Mouse (Mus musculus) inflammation-experienced regulatory T-cells, adult 6 months (primary cell): ENCODE data around the gene Pcgf1. TPM values are rescaled to one million over a fixed set of nuclear protein-coding genes. Genes with fewer than 3 reads are reported as not detected.

Source experiments
- ATAC-seq: one replicate; pipeline ENCODE4 v1.8.0; 2017
- polyA plus RNA-seq, 3 experiments: library from polyadenylated mRNA; unstranded; fragments of 100-300 nt; shearing (Covaris generic); gene quantifications; one replicate each; pipeline ENCODE4 v1.2.1; 2017

Gene Pcgf1
- polyA plus RNA-seq, 3 experiments from 2014 or later: 37.0 to 49.3 (median 49.1) TPM

DNA sequence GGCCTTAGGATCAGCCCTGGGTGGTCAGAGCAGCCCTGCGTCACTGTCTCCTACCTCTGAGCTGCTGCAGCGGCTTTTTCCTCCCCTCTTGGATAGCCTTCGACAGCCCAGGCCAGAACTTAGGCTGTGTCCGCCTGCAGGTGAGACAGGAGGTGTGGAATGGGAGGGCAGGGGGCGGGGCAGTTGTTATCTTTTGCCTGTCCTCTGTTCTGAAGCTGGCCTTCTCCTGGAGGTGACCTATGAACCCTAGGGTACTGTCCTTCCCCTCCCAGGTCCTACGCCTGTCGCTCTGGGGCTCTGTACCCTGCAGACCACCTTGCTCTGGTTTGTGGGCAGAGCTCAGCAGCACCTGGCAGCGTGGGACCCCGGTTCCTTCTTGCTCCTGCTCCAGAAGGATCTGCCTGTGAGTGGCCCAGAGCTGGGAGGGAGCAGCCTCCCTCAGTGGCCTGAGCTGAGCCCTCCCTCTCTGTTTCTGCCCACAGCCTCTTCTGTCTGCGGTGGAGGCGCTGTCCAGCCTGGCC is 25.5 kb downstream of the Pcgf1 start:
- no peak for ATAC-seq

- ATAC-seq: no peak
Observed at GRCm38 (mm10) chr6:83104158-83104557, 26.5 kb downstream of the Pcgf1 start.

DNA sequence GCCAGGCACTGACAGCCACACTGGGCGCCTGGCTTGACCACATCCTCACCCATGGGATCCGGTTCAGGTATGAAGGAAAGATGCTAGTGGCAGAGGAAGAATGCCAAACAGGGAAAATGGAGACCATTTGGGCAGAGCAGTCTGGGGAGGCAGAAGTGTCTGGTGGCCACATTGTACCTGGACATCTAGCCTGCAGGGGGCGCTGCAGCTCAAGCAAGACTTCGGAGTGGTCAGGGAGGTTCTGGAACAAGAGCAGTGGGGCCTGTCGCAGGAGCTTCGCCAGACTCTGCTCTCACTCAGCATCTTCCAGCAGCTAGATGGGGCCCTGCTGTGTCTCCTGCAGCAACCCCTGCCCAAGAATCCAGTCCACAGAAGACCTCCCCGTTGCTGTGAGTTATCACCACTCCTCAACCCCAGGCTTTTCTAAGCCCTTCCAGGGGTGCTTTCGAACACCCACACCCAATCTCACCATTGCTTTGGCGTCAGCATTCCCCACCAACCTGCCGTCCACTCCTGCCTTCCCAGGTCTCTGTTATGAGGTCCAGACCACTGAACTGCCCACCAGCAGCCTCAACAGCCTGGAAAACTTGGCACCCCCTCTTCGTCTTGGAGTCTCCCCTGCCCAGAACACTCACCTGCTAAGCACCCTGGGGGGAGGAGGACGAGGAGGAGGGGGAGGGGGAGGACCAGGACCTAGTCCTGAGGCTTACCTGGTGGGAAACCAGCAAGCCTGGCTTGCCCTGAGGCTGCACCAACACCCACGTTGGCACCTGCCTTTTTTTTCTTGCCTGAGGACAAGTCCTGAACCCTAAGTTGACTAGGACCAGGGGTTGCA is 30.1 kb downstream of the Pcgf1 start:
- peak; percentile 53 for ATAC-seq

- ATAC-seq: peak; percentile 75
Observed at GRCm38 (mm10) chr6:83108762-83109668, 31.3 kb downstream of the Pcgf1 start, which contains the start of gene Mrpl53. Gene Mrpl53 (plus strand): TSS chr6:83109040.

GRCm38 (mm10) chr6:83111510-83112136 is 34.0 kb downstream of the Pcgf1 start:
- no peak for ATAC-seq

GRCm38 (mm10) chr6:83115011-83115671 is 37.5 kb downstream of the Pcgf1 start, which contains the start of gene Mogs:
Gene Mogs (plus strand): TSS chr6:83115496.
- peak; percentile 86 for ATAC-seq

DNA sequence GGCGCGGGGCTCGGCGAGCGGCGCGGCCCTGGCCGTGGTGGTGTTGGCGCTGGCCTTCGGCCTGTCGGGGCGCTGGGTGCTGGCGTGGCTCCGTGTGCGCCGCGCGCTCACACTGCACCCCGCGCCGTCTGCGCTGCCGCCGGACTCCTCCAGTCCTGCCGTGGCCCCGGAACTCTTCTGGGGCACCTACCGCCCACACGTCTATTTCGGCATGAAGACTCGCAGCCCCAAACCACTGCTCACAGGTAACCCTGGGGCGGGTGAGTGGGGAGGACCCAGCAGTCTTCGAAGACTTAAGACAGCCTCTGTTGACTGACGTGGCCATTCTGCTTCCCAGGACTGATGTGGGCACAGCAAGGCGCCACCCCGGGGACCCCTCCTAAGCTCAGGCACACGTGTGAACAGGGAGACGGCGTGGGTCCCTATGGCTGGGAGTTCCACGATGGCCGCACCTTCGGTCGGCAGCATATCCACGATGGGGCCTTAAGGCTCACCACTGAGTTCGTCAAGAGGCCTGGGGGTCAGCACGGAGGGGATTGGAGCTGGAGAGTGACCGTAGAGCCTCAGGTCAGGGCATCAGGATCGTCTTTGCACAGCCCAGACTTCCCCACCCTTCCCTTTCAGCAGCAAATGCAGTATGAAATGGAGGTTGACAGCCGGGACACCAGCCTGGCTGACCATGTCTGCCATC is 38.2 kb downstream of the Pcgf1 start:
- ATAC-seq: peak; percentile 67

DNA sequence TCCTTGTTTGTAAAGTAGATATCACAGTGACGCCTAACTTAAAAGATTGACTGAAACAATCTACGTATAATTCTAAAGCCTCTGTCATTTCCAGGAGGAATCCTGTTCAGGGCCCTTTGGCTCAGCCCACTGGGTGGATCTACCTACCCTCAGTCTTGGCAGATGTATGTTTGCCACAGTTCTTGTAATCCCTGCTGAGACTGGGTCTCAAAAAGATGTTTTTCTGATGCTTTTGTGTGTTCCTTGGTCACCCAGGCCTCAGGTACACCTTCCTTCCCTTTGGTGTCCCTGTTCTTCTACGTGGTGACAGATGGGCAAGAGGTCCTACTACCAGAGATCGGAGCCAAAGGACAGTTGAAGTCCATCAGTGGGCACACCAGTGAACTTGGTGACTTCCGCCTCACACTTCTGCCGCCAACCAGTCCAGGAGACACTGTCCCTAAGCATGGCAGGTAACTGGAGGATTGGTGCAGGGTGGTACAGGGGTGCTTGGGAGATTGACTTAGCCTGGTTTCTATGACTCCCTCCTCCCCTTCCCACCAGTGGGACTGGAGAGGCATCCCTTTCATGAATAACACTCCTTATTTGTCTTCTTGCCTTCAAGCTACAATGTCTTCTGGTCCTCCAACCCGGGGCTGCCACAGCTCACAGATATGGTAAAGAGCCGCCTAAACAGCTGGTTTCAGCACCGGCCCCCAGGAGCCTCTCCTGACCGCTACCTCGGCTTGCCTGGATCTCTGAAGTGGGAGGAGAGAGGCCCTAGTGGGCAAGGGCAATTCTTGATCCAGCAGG is 38.9 kb downstream of the Pcgf1 start:
- no peak for ATAC-seq

DNA sequence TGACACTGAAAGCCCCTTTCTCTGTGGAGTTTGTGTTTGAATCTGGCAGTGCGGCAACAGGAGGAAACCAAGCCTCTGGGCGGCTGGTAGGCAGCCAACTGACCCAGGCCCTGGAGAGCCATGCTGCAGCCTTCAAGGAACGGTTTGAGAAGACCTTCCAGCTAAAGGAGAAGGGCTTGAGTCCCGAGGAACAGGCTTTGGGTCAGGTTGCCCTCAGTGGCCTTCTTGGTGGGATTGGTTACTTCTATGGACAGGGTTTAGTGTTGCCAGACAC is 39.4 kb downstream of the Pcgf1 start:
- no peak for ATAC-seq

- no peak for ATAC-seq
Observed at GRCm38 (mm10) chr6:83117616-83118015, 39.9 kb downstream of the Pcgf1 start.

DNA sequence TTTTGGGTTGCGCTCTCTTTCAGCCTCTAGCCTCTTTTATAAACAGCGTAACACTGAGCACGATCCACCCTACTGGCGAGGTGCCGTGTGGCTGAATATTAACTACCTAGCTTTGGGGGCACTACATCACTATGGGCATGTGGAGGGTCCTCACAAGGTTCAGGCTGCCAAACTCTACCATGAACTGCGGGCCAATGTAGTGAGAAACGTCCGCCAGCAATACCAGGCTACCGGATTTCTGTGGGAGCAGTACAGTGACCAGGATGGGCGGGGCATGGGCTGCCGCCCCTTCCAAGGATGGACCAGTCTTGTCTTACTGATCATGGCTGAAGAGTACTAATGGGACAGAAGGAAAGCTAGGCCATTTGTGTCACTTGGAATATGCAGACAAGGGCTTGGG is 40.7 kb downstream of the Pcgf1 start:
- no peak for ATAC-seq

- ATAC-seq: no peak
Observed at GRCm38 (mm10) chr6:83118825-83119733, 41.4 kb downstream of the Pcgf1 start.

- ATAC-seq: no peak
Observed at GRCm38 (mm10) chr6:83119734-83120051, 42.0 kb downstream of the Pcgf1 start.

DNA sequence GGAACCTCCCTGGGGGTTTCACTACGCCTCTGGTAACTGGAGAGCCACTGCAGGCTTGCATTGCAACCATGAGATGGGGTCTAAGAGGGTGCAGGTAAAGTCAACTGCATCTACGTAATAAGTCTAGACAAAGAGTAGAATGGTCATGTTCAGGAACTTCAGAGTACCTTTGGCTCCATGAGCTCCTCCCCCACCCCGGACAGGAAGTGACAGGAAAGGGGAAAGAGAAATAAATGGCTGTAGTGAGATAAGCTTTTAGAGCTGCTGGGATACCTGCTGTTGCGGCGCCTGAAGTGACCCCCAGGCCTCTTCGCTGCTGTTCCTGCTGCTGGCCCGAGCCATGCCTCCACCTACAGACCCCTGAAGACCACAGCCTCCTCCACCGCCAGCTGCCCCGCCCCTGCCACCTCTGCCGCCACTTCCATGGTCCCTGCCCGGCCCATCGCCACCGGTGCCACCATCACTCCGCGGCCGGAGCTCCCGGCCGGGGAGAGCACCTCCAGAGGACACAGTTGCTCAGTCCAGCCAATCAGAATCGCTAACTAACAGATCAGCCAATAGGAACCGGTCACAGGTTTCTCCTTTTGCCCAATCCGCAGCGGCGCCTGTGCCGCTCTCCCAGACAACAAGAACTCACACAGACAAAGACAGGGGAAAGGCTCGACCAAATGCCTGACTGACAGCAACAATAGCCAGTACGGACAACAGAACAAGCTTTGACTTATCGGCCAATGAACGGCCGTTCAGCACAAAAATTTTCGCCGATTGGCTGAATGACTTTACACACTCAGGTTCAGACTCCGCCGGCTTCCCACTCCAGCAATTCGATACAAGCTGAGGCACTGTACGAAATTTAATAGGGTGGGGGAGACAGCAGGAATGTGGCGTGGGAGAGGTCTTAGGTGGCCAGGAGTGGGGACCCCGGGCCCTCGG is 43.5 kb downstream of the Pcgf1 start, which contains the start of gene Wbp1:
Gene Wbp1 (minus strand): TSS at position 630 of the 933 bp plus-strand sequence.
- peak; percentile 92 for ATAC-seq

DNA sequence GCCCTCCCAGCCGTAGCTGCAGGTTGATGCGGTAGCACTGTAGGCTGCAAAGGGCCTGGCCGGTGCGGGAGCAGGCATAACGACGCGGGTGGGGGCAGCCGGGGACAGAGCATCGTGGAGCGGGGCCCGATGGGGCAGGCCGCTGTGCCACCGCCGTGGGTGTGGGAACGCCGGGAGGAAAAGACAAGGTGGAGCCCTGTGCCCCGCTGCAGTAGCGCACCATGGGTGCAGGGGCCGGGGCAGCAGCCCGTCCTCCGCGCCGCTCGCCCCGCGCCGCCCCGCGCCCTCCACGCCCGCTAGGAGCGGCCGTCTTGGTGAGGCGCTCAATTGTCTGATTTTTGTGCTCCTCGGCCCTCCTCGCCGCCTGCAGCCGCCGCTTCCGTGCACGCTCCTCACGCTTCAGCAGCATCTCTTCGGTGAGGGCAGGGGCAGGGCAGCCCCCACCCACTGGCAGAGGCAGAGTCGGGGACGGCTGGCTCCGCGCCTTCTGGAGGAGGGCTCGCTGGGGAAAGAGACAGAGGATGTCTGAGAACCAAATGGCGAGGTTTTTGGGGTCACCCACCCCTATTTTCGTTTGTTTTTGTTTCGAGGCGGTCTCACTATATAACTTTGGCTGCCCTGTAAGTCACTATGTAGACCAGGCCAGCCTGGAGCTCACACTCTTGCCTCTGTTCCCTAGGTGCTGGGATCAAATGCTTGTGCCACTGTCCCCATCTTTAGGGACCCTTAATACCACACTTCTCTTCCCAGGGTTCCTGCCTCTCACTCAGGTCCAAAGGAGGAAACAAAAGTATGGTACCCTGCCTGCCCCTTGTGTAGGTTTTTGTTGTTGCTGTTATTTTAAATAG is 44.4 kb downstream of the Pcgf1 start:
- ATAC-seq: peak; percentile 5

DNA sequence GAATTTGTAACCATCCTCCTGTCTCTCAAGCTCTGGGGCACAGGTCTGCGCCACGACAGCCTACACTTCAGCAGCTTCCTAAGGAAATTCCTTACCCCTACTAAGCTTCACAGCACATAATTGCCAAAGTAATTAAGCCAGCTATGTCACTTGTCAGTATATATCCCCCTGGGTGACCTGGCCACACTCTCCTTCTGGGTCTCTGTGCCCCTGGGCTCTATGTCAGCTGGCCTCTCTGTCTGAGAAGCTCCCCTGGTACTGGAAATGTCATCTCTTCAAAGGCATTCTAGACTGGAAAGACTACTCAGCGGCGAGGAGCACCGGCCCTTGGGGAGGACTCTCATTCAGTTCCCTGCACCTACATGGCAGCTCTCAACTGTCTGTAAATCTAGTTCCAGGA is 45.3 kb downstream of the Pcgf1 start:
- no peak for ATAC-seq

DNA sequence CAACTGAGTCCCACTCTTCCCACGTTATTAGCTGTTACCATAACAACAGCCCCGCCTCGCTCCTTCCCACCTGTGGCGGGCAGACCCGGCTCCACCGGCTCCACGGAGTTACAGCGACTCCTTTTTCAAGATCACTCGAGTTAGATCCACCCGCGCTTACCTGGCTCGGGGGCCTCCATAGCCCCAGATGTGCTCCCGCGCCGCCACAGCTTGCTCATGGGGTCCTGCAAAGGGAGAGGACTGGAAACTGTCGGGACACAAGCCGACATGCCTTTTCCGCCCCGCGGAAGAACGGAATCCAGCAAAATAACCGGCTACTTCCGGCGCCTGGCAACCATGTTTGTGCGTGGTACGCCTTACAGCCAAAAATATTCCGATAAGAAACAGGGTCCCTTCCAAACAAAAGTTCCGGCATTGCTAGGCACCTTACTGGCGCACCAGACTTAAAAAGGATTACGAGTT is 47.2 kb downstream of the Pcgf1 start:
- peak; percentile 47 for ATAC-seq

DNA sequence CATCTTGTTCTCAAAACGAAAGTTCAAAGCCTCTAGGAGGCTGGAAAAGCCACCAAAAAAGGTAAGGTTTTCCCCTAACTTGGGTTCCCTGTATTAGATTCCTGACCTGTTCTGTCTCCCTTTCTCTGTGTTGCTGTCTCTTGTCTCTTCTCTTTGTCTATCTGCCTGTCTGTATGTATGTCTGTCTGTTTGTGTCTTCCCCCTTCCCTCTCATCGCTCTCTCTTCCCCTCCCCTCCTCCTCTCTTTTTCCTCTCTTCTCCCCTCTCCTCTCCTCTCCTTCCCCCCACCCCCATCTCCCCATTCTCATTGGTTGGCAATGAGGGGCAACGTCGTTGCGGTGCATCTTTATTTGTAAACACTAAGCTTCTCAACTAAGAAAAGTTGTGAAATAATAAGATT is 47.7 kb downstream of the Pcgf1 start, which contains the start of gene Ino80b:
Gene Ino80b (minus strand): TSS at position 101 of the 400 bp plus-strand sequence.
- ATAC-seq: no peak
